Mouse (Mus musculus): ENCODE measurements around the gene Itgb6.

The Itgb6 gene

DNA sequence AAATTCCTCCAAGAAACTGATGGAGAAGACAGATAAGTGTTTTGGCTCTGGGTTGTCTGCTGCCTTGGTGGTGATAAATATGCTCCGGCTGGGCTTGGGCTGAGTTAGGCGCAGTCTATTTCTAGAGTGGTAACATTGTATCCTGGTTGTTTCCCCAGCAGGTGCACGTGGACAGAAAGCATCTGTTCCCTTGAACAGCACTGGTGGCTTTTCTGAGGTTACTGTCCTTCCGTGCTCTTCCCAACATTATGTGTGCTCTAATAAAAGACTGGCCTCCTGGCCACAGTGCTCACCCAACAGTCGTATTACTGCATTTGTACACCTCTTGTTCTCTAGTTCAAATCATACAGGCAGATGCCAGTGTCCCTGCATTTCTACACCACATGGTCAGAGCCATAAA, 9.6 kb downstream of the Itgb6 start:
- DNase-seq (ENCODE audit: low spot score in 2 of 2), result no peak

DNA sequence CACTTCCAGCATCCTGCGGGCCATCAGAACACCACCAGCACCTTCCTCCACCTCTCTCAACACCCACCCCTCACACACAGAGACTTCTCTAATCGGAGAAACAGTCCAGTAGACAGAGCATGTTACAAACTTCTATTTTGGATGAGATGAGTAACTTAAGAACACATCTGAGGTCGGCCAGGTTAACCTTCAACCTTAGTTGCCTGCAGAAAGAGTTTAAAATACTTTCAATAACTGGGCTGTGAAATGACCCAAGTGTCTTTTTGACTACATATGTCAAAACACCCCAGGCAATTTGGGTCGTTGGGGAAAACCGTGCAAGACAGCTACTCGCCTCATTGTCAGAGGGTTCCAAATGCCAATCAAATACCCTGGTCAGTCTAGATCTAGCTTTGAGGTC, 10.0 kb downstream of the Itgb6 start:
- no peak for DNase-seq (ENCODE audit: low spot score in 2 of 2)

DNA sequence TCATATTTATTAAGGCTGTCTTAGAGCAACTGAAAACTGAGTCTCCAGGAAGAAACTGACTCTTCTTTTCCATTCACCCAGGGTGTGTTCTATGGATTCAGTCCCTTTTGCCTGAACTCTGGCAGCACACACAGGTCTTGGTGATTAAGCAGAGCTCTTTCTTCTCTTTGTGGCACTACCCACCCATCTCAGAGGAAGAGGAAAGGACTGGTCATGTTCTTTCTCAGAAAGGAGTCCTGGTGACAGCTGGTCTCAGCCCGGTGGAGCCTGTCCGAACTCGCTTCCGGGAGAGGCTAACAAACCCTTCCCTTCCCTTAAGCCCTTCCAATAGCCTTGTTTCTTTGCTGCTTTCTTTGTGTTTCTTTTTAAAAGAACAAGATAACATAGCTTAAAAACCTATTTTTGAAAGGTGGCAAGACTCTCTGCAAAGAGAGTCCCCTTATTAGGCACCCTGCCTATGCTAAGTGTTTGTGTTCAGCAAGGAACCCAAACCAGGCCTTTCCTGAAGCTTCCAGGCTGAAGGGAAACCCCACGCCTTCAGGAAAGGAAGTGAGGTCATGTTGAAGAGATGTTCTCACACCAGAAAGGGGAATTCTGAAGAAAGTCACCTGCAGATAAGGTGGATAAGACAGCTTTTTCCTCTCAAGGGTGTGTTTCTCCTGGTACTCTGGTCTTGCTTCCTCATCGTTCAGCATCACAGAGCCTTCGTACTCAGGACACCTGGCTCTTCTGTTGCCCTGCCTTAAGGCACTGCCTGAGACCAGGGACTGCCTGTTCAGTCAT, 11.2 kb downstream of the Itgb6 start:
- DNase-seq (ENCODE audit: low spot score in 2 of 2), result no peak

DNA sequence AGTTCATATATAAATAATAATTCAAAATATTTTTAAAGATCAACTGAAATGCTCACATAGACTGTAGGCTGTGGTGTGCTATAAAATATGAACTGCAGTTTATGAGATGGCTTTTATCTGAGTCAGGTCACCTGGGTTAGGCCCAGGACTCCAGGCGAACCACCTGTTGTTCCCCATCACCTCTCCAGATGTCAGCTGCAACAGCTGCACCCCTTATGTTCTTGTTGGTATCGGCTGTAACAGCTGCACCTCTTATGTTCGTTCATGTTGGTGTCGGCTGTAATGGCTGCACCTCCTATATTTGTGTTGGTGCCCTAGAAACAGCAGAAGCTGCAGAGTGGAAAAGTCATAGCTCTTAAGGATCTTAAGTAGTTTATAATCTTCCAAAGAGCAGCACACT, 12.1 kb downstream of the Itgb6 start:
- no peak for DNase-seq (ENCODE audit: low spot score in 2 of 2)

DNA sequence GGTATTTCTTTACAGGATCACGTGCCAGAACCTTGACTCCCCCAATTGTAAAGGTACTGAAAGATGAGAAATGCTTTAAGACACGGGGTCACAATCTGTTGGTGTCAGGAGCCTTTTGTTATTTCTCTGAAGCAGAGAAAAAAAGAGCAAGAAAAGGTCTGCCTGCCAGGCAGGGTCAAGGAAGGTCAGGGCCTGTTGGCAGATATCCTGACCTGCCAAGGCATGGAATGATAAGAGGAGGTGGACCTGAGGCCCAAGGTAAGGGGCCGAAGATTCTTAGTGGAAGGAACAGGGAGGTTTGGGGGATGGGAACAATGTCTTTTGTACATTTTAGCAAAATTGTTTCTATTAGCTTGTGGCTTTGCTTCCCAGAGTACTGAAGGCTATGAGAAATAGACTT, 13.8 kb downstream of the Itgb6 start:
- DNase-seq (ENCODE audit: low spot score in 2 of 2), result no peak

DNA sequence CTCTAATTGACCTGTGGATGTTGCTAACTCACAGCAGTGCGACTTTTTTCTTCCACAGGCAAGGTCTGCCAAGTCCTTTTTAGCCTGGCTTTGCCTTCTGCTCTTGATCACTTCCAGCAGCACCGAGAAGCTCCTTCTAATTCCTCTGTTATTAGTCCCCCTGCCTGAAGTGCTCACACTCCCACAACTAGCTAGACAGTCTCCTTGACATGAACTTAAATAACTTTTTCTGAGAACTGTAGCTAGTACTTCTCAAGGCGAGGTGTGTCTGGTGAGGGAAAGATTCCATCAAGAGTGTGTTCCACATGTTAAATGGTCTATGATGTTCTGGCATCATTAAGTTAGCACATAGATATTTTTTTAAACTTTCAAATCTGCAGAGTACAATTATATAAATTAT, 15.6 kb downstream of the Itgb6 start:
- DNase-seq (ENCODE audit: low spot score in 2 of 2), result no peak

DNA sequence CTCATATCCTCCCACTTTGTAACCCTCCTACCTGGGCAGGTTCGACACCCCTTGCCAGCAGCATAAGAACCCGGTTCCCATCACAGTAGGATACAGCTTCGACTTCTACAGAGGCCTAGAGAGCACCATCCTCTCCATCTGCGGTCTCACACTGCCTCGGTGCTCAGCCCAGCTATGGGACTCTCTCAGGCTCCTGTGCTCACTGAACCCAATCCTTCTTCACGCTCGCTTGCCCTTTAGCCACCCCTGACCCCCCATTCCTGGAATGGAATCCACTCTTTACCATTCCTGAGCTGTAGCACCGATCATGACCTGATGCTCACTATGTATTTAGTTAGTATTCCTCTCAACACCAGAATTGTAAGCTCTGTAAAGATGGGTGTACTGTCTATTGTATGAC, 17.0 kb downstream of the Itgb6 start:
- DNase-seq (ENCODE audit: low spot score in 2 of 2), result no peak

DNA sequence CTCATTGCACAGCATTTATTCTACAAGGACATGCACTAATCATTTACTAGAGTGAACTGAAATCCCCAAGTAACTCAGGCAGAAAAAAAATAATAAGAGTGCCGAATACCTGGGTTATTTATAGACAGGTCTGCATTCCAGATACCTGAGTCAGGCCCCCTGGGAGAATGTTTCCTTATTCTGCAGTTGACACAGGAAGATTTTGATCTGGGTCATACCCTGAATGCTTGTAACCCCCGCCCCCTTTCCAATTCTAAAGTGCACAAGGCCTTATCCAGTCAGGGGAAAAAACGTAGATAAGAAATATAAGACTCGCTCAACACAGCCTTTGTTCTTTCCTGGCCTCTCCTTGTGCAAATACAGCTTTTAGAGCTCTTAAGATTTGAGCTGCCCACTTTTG, 19.1 kb downstream of the Itgb6 start:
- no peak for DNase-seq (ENCODE audit: low spot score in 2 of 2)

DNA sequence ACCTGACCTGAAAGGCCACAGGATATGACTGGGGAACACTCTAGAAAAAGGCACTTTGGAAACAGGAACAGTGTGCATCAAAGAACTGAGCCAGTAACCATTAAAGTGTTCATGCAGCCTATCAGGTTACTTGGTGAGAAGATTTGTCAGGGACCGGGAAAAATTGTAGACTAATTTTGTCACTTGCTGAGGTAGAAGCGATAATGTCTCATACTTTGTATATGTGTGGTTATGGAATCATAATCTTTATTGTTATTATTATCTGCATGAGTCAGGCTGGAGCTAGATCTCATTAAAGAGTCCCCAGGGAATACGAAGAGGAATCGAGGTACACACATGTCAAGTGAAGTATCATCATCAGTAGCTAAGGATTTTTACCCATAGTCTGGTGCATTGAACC, 21.5 kb downstream of the Itgb6 start:
- no peak for DNase-seq (ENCODE audit: low spot score in 2 of 2)

DNA sequence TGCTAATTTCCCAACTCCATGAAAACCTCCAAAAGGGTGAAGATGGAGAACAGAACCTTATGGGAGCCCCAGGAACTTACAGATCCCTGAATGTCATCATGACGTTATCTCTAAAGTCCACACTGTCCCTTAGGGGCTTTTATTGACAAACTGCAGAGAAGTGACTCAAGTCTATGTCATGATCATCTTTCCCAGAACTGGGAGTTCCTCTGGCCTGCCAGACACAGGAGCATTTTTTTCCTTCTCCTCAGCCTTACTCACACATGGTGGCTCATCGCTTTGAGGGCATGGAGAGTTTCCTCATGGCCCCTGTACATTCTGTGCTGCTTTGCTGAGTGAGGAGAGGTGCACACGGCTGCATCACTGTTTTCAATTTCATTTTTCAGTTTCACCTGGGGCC, 22.4 kb downstream of the Itgb6 start:
- DNase-seq (ENCODE audit: low spot score in 2 of 2), result no peak

DNA sequence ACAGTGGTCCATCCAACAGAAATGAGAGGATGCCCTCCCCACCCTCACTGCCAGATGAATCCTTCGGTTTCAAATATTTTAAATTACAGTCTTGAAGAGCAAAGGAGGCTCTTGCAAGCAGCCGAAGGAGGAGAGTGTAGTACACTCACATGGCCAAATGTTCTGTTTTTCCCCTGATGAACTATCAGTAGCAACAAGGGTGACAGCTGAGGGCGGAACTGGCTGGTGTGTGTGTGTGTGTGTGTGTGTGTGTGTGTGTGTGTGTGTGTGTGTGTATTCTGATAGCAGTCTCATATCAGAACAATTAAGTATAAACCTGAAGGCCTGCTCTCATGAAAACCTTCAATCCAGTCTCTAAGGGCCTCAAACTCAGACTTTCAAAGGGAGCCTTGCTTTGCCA, 22.9 kb downstream of the Itgb6 start:
- DNase-seq (ENCODE audit: low spot score in 2 of 2), result no peak

DNA sequence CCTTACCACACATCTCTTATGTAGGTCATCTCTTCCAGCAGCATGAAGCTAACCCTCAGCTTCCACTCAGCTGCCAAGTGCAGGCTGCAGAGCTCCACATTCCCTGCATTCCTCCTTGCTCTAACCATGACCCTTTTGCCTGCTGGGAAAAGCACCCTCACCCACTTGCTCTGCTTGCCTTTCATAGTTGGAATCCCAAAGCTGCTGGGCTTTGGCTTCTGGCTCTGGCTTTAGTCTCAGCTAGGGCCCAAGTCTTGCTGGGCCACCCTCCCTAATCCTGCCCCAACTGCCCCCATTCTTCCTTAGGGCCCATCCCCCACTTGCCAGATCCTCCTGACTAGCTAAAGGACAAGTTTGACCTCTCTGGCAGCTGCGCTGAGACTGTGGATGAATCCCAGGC, 24.3 kb downstream of the Itgb6 start:
- DNase-seq (ENCODE audit: low spot score in 2 of 2), result no peak

DNA sequence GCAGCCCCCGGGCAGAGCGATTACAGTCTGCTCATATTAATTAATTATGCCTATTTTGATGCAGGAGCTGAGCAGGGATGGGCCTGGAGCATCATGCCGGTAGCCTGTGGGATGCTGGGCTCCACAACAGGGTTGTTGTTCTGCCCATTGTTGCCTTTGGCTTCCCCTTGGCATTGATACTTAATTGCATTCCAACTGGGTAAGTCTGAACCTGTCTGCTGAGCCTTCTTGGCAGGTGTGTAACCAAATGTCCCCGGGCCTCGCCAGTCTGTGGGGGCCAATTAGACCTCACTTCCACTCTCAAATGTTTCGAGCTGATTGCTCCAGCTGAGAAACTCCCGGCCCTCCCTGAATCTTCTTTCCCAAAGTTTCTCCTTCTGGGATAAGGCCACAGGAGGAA, 24.9 kb downstream of the Itgb6 start:
- DNase-seq (ENCODE audit: low spot score in 2 of 2), result no peak

DNA sequence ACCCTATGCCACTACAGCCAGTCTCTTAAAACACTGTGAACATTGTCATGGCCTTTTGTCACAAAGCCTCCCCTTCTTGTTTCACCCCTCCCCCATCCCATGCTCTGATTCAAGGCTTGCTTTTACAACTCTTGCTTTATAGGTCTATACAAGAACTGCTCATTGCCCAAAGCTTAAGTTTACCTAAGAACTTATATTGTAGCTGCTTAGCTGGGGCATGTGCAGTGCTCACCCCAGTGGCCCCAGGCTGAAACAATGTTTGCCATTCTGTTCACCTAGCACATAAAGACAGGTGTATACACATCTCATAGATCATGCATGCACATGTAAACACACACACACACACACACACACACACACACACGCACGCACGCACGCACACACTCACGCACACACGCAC, 25.9 kb downstream of the Itgb6 start:
- no peak for DNase-seq (ENCODE audit: low spot score in 2 of 2)

DNA sequence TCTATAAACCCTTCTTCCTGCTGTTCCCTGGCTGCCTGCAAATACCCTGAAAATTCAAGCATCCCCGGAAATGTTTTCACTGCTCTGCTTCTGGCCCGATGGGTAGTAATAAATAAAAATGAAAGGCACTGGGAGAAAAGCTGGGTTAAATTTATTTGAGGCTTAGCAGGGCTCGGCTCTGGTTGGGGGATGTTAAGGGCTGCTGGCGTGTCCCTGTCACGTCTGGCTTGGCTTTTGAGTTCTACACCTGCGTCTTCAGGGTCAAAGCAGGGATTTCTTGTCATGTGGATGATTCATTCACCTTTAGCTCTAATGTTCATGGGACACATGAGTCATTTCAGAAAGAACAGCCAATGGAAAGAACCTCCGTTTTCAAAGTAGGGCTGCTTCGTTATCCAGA, 26.7 kb downstream of the Itgb6 start:
- no peak for DNase-seq (ENCODE audit: low spot score in 2 of 2)

DNA sequence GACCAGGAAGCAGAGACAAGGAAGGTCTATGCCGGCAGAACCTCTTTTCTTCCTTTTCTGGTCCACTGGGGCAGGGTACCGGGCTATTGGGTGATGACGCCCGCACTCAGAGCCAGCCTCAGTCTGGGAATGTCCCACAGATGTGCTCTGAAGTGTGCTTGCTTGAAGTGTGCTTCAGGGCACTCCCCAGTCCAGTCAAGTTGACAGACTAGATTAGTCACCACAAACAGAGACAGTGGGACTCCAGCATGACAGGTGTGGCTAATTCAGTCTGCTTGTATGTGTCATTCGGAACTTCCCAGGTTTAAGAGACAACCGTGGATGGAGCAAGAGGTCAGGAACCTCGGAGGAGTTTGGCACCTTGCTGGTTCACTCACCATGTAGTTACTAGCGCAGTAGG, 27.9 kb downstream of the Itgb6 start:
- DNase-seq (ENCODE audit: low spot score in 2 of 2), result no peak

DNA sequence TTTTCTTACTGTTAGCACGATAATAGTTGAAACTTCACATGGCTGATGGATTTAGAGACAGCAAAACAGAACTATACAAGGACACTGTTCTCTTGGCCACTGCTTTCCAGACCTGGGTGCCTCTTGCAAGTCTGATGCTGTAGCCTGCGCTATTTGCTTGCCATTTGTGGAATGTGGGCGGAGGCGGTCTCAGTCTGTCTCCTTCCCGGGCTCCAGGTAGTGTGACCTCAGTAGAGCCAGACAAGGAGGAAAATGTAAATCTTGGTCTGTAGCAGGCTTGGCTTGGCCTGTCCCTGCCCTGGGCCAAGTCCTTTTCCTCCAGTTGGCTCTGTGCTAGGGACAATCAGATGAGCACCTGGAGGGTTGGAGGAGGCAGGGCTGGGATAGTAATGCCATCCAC, 30.2 kb downstream of the Itgb6 start:
- no peak for DNase-seq (ENCODE audit: low spot score in 2 of 2)

DNA sequence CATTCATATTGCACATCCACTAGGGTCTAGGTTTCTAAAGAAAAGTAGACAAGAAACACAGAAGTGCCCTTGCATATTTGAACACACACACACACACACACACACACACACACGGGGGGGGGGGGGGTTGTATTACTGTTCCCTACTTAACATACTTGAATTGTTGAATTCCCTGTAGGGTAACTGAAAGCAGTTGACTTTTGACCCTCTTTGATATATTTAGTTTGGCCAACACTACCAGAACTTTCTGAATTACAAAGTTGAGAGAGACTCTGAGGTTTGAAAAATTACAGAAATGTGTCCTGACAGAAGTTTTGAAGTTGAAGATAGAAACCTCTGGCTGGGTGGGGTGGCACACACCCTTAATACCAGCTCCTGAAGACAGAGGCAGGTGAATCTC, 32.2 kb downstream of the Itgb6 start:
- DNase-seq (ENCODE audit: low spot score in 2 of 2), result no peak

DNA sequence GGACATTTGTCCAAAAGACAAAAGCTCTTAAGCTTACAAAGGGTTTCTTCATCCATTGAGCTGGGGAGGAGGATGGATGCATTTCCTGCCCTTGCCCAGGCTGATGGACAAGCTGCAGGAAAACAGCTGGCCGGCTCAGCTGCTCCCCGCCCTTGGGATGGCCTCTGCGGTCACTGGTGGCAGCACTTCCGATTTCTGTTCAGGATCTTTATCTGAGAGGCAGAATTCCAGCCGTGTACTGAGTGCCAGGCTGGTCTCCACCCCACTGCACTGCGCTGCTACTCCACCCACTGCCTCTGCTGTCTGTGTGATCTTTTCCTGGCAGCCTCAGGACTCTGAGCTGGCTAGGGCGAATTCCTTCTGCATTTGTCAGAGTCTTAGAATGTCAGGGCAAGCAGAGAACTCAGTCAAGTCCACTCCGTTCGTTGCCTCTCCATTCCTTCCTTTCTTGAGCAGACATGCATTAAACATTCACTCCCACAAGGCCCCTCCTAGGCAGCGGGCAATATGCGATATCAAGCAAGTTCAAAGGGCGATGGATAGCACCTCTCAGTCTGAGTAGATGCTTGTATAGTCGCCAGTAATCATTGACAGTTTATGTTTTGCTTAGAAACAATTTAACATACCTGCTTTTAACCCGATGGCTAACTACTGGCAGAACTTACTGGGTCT, 33.4 kb downstream of the Itgb6 start:
- DNase-seq (ENCODE audit: low spot score in 2 of 2), result no peak

DNA sequence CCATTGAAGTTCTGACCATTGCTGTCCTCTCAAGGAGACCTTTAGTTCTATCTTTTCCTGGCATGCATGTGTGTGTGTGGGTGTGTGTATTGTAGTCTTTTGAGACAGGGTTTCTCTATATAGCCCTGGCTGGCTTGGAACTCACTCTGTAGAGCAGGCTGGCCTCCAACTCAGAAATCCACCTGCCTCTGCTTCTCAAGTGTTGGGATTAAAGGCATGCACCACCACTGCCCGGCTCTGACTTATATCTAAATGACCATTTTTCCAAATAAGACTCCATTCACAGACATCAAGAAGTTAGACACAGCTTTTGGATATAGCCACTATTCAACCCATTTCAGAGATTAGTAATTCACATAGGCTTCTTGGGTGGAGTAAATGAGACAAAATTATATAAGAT, 34.3 kb downstream of the Itgb6 start:
- DNase-seq (ENCODE audit: low spot score in 2 of 2), result no peak

DNA sequence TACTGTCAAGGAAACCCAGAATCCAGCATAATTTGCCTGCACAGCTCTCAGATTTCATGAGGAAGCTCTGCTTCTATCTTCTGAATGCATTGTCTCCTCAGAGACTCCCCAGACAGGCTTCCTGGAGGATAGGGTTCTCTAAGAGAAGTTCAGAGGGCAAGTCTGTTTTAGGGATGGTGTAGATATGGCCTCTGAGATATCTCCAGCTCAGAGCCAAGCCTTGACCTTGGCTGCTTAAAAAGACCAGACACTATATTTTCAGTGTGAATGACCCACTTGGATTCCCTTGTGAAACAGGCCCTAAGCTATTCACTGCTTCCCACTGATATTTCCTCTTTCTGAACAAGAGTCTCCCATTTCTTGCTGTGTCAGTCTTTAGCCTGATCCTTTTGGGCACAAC, 36.5 kb downstream of the Itgb6 start:
- no peak for DNase-seq (ENCODE audit: low spot score in 2 of 2)

DNA sequence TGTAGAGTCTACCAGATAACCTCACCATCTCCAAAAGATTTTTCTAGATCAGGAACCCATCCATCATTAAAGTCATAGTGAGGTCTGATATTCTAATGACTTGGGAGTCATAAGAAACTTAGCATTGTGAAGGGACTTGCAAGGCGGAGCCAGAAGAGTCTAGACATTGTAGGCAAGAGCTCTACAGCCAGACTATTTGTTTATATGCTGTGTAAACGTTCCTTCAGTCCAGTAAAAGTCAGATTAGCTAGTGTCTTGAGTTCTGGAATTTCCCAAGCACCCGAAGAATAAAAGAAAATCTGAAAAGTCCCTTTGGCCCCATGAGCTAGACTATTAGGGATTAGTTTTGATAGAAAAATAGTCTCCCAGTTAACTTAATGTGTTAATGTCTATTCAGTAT, 38.3 kb downstream of the Itgb6 start:
- no peak for DNase-seq (ENCODE audit: low spot score in 2 of 2)

DNA sequence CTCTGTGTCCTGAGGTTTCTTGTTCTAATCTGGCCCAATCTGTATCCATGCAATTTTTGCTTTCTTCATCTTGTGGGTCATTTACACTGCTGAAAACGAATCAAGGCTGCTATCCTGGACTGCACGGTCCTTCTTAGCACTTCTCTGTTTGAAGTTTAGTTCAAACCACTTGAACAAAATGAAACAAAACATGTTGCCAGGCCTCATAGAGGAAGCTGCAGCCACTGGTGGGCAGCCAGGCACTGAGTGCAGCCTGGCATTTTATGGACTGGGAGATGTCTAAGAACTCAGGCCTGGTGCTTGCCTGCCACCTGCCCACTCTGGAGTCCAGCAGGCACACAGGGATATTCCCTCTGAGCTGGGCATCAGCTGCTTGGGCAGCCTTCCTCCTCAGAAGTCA, 39.9 kb downstream of the Itgb6 start:
- no peak for DNase-seq (ENCODE audit: low spot score in 2 of 2)

DNA sequence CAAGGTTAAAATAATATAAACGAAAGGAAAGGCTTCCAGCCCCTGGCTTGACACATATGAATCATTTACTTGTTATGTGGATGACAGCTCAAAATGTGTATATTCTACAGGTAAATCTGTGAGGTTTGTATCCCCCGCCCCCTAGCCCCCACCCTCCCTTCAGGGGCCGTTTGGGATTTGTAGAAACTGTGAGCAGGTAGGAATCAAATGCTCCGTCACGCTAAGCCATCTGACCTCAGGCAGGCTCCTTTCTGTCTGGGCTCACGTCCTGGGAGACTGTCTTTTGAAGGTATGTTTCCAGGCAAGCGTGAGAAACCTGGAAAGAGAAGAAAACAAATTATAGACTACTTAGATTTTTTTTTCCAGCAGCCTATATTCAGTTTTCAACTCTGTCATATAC, 48.0 kb downstream of the Itgb6 start:
- DNase-seq (ENCODE audit: low spot score in 2 of 2), result no peak

All from spleen, postnatal 10 days (tissue).